Mouse (Mus musculus) heart, postnatal 14 days (tissue): Measurements from ENCODE around the gene Zfp760. TPM values are rescaled to one million over a fixed set of nuclear protein-coding genes. Genes with fewer than 3 reads are reported as not detected.

Source experiments
- total RNA-seq, 2 experiments: library from RNA; stranded (reverse); gene quantifications; 2 replicates each; pipeline ENCODE4 v1.2.3; 2021

Gene Zfp760
- total RNA-seq, 2 experiments from 2014 or later, result 2.6 to 2.9 TPM

Other genes starting within 250 kb of the Zfp760 start
- 1 to 10 TPM; 2.4 to 2.9 TPM for gene Zfp53, start 218.7 kb upstream of the Zfp760 start, total RNA-seq
- 1 to 10 TPM; 3.8 to 5.4 TPM for gene Zfp52, start 172.2 kb upstream of the Zfp760 start, total RNA-seq
- 1 to 10 TPM; 4.2 to 5.3 TPM for gene Zfp948, start 140.7 kb upstream of the Zfp760 start, total RNA-seq
- gene Zfp983, start 57.1 kb upstream of the Zfp760 start, total RNA-seq, result 1 to 10 TPM; 2.6 to 3.1 TPM
- gene Gm10226, start 15.9 kb upstream of the Zfp760 start, total RNA-seq, result 1 to 10 TPM; 1.3 to 1.6 TPM
- 1 to 10 TPM; 7.4 to 7.5 TPM for gene Zfp229, start 23.1 kb downstream of the Zfp760 start, total RNA-seq
- 1 to 10 TPM; 1.7 to 2.2 TPM for gene Zfp820, start 138.0 kb downstream of the Zfp760 start, total RNA-seq
- gene Zfp995, start 202.2 kb downstream of the Zfp760 start, total RNA-seq, result 1 to 10 TPM; 1.6 TPM